Mouse (Mus musculus) myocyte (in vitro differentiated cells): ENCODE results near the gene Hist2h2bb. TPM values are rescaled to one million over a fixed set of nuclear protein-coding genes. Genes with fewer than 3 reads are reported as not detected.

Experiments
- H3K27me3 ChIP-seq: one replicate; pipeline ENCODE4 v1.6.1; 2011; ENCODE audit not compliant: control insufficient read depth, insufficient read depth, insufficient read length
- H3K36me3 ChIP-seq: one replicate; pipeline ENCODE4 v1.6.1; 2011; ENCODE audit not compliant: control insufficient read depth, insufficient read depth
- H3K4me2 ChIP-seq: one replicate; pipeline ENCODE4 v1.6.1; 2011; ENCODE audit warnings: low read depth, control low read depth
- H3K4me3 ChIP-seq: one replicate; pipeline ENCODE4 v1.5.1; 2011; ENCODE audit warnings: mild to moderate bottlenecking, control low read depth, moderate library complexity
- H3K79me2 ChIP-seq: one replicate; pipeline ENCODE4 v1.6.1; 2011; ENCODE audit not compliant: control insufficient read depth, insufficient read depth
- H3ac ChIP-seq: one replicate; pipeline ENCODE4 v1.6.1; 2011; ENCODE audit not compliant: control insufficient read depth, insufficient read length
- CEBPB ChIP-seq: IDR thresholded peaks from 2 replicates; pipeline ENCODE4 v1.6.1; 2011; ENCODE audit warnings: mild to moderate bottlenecking, moderate library complexity; ENCODE audit not compliant: poor library complexity, insufficient read depth, severe bottlenecking
- E2F4 ChIP-seq: IDR thresholded peaks from one replicate; pipeline ENCODE4 v1.6.1; 2011; ENCODE audit warnings: mild to moderate bottlenecking, control low read depth, moderate library complexity; ENCODE audit not compliant: insufficient read depth
- MAX ChIP-seq: IDR thresholded peaks from one replicate; pipeline ENCODE4 v1.6.1; 2011; ENCODE audit warnings: low read depth, mild to moderate bottlenecking, control low read depth
- MYOD1 ChIP-seq, 3 experiments: IDR thresholded peaks; one replicate each; pipeline ENCODE4 v1.6.1; 2011; ENCODE audit warnings: control low read depth in 2 of 3, low read depth in 2 of 3, mild to moderate bottlenecking in 2 of 3, moderate library complexity in 1 of 3; ENCODE audit not compliant: insufficient read length in 2 of 3, control insufficient read depth in 1 of 3
- MYOG ChIP-seq, 3 experiments: IDR thresholded peaks; one replicate each; pipeline ENCODE4 v1.6.1; 2011; ENCODE audit warnings: control low read depth in 2 of 3, low read depth in 2 of 3, mild to moderate bottlenecking in 2 of 3; ENCODE audit not compliant: insufficient read length in 2 of 3, control insufficient read depth in 1 of 3, insufficient read depth in 1 of 3
- POLR2A ChIP-seq: IDR thresholded peaks from one replicate; pipeline ENCODE4 v1.6.1; 2011; ENCODE audit warnings: low read depth, mild to moderate bottlenecking, control low read depth, moderate library complexity; ENCODE audit not compliant: insufficient read length
- POLR2AphosphoS2 ChIP-seq: IDR thresholded peaks from one replicate; pipeline ENCODE4 v1.6.1; 2011; ENCODE audit warnings: low read depth, control low read depth; ENCODE audit not compliant: insufficient read length
- REST ChIP-seq: IDR thresholded peaks from one replicate; pipeline ENCODE4 v1.6.1; 2011; ENCODE audit warnings: mild to moderate bottlenecking, control low read depth, moderate library complexity; ENCODE audit not compliant: insufficient read depth, insufficient read length
- SRF ChIP-seq: IDR thresholded peaks from one replicate; pipeline ENCODE4 v1.6.1; 2011; ENCODE audit warnings: low read depth; ENCODE audit not compliant: control insufficient read depth, insufficient read length
- TCF12 ChIP-seq: IDR thresholded peaks from one replicate; pipeline ENCODE4 v1.6.1; 2011; ENCODE audit warnings: mild to moderate bottlenecking, control low read depth; ENCODE audit not compliant: poor library complexity, insufficient read depth, severe bottlenecking
- TCF3 ChIP-seq: IDR thresholded peaks from one replicate; pipeline ENCODE4 v1.6.1; 2011; ENCODE audit warnings: low read depth, control low read depth; ENCODE audit not compliant: insufficient read length
- USF1 ChIP-seq: IDR thresholded peaks from one replicate; pipeline ENCODE4 v1.6.1; 2011; ENCODE audit warnings: low read depth, mild to moderate bottlenecking, control low read depth, moderate library complexity
- polyA plus RNA-seq: library from polyadenylated mRNA; unstranded; fragments of >200 nt; fragmentation: generic; extraction: Trizol; gene quantifications from one replicate; pipeline ENCODE4 v1.2.1, GENCODE M21; 2012; ENCODE audit warnings: missing spikeins

Hist2h2bb gene
- polyA plus RNA-seq, 1 experiment, result 3.7 TPM

DNA sequence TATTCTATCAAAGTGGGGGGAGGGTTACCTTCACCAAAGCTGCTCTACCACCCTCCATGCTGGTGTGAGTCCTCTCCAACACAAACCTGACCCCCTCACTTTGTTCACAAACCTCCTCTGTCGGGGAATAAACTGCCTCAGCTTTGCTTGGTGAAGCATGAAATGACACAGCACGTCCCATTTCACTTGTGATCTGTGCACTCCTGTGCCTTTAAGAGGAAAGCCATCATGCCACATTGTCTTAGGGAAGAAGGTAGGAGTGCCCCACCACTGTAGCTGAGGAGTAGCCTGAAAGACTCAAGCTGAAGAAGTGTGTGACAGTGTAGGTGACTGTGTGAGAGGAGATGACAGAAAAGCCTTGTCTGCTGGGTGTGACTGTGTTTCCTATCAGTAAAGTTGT lies 44.1 kb upstream of the Hist2h2bb start:
- Histone ChIP-seq H3K36me3 (no peaks in the 10 kb centered on the region), H3K27me3 (no peaks in the 10 kb centered on the region), H3K4me3 (no peak overlapping the region), H3K79me2 (no peaks in the 10 kb centered on the region), H3ac (no peak overlapping the region), H3K4me2 (no peak overlapping the region)
- TF ChIP-seq SRF (no peak), POLR2AphosphoS2 (no peak), POLR2A (no peak), TCF3 (no peak), E2F4 (no peak), USF1 (no peak), CEBPB (no peak), MAX (no peak), MYOG (IDR thresholded peaks at IDR 0.05; ENCODE audit: control insufficient read depth in 1 of 3, insufficient read depth in 1 of 3, insufficient read length in 2 of 3, low read depth in 2 of 3) (no peak), TCF12 (no peak), MYOD1 (IDR thresholded peaks at IDR 0.05; ENCODE audit: control insufficient read depth in 1 of 3, insufficient read length in 2 of 3, low read depth in 2 of 3) (no peak), REST (no peak)

- H3K79me2 ChIP-seq, result no peaks in the 10 kb centered on the region
- H3K4me3 ChIP-seq, result no peak overlapping the region
- H3K4me2 ChIP-seq, result peak overlapping the region; percentile 58
- no peaks in the 10 kb centered on the region for H3K27me3 ChIP-seq
- no peak for TF ChIP-seq SRF
- TF ChIP-seq MAX, result no peak
- TF ChIP-seq TCF3, result no peak
- TF ChIP-seq MYOG (IDR thresholded peaks at IDR 0.05; ENCODE audit: control insufficient read depth in 1 of 3, insufficient read depth in 1 of 3, insufficient read length in 2 of 3, low read depth in 2 of 3), result no peak
- peak; percentile 44 for TF ChIP-seq POLR2A
- no peak for TF ChIP-seq MYOD1 (IDR thresholded peaks at IDR 0.05; ENCODE audit: control insufficient read depth in 1 of 3, insufficient read length in 2 of 3, low read depth in 2 of 3)
- no peak for TF ChIP-seq E2F4
- TF ChIP-seq TCF12, result no peak
- no peak for TF ChIP-seq POLR2AphosphoS2
- no peak for TF ChIP-seq CEBPB
- TF ChIP-seq REST, result no peak
- TF ChIP-seq USF1, result peak; percentile 99
- H3ac ChIP-seq, result no peak overlapping the region
- no peaks in the 10 kb centered on the region for H3K36me3 ChIP-seq
Measured at GRCm38 (mm10) chr3:96226695-96227648, 42.6 kb upstream of the Hist2h2bb start.

DNA sequence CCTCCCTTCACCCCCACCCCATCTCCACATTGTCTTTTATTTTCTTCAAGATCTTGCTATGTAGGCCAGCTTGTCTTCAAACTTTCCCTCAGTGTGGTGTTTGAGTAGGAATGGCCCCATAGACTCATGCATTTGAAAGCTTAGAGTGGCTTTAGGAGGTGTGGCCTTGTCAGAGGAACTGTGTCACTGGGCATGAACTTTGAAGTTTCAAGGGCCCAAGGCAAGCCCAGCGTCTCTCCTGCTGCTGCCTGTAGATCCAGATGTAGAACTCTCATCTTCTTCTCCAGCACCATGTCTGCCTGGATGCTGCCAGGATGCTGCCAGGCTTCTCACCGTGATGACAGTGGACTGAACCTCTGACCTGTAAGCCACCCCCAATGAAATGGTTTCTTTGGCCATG lies 40.7 kb upstream of the Hist2h2bb start:
- no peaks in the 10 kb centered on the region for H3K27me3 ChIP-seq
- no peak overlapping the region for H3ac ChIP-seq
- no peaks in the 10 kb centered on the region for H3K79me2 ChIP-seq
- H3K36me3 ChIP-seq, result no peaks in the 10 kb centered on the region
- no peak overlapping the region for H3K4me2 ChIP-seq
- TF ChIP-seq TCF12 (no peak), CEBPB (no peak), USF1 (no peak), POLR2AphosphoS2 (no peak), TCF3 (no peak), SRF (no peak), REST (no peak), POLR2A (no peak), E2F4 (no peak)
- no peak overlapping the region for H3K4me3 ChIP-seq

DNA sequence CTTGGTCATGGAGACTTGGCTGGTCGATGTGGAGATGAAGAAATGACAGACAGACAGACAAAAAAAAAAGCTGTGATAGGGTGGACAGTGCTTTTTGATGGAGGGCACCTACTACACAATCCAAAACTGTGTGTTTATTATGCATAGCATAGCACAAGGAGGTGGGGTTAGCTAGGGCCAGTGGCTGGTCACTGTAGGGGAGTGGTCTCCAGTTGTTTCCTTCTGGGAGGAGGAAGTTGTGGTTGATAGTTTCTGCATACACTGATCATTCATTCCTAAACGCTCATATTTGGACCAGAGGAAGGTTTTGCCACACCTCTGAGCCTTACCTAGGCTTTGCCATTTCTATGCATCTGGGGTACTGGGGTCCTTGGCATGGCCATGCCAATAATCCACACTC lies 39.1 kb upstream of the Hist2h2bb start:
- Histone ChIP-seq H3K4me2 (no peak overlapping the region), H3K79me2 (no peaks in the 10 kb centered on the region), H3ac (no peak overlapping the region), H3K36me3 (no peaks in the 10 kb centered on the region), H3K4me3 (no peak overlapping the region), H3K27me3 (no peaks in the 10 kb centered on the region)
- TF ChIP-seq SRF (no peak), POLR2A (no peak), POLR2AphosphoS2 (no peak), CEBPB (no peak), MAX (no peak)

DNA sequence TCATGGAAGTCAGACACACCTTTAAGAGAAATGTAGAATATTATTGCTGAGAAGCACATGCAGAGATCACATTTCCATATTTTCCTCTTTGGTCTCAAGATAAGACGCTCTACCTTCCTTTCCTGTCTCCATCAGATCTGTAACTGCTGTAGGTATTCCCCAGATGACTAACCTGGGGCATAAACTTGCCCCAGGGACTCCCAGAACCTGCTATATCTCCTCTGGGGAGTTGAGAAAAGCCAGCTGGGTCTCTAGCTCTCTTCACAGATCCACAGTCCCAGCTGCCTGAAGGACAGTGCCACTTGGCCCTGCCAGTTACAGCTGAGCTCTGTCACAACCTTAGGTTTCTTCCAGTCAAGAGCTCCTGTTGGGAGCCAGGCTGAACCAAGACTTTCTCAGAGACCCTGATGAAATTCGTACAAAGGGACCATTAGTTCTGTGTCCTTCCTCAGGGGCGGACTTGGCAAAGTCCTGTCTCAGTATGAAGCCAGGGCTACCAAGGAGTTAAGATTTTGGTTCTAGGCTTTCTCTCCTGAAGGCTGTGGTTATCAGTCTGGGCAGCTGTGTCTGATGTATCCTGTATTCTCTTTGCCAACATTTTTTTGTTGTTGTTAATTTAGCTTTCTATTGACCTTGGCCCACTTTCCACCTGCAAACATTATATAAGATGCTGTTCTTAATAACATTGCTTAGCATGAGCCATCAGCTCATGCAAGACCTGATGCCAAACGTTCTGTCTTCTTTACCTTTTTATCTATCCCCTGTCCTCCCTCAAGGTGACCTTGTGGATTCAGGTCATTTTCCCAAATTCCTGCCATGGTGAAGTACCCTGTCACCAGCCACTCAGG lies 38.4 kb upstream of the Hist2h2bb start:
- no peak overlapping the region for H3K4me3 ChIP-seq
- H3K36me3 ChIP-seq, result no peaks in the 10 kb centered on the region
- H3K4me2 ChIP-seq, result no peak overlapping the region
- no peak overlapping the region for H3ac ChIP-seq
- no peaks in the 10 kb centered on the region for H3K79me2 ChIP-seq
- TF ChIP-seq SRF, result no peak
- no peak for TF ChIP-seq POLR2A
- peak in 1 of 3 experiments; percentile 36 for TF ChIP-seq MYOG (IDR thresholded peaks at IDR 0.05; ENCODE audit: control insufficient read depth in 1 of 3, insufficient read depth in 1 of 3, insufficient read length in 2 of 3, low read depth in 2 of 3)
- no peak for TF ChIP-seq TCF3
- TF ChIP-seq MYOD1 (IDR thresholded peaks at IDR 0.05; ENCODE audit: control insufficient read depth in 1 of 3, insufficient read length in 2 of 3, low read depth in 2 of 3), result peak; percentile 66 to 73 (median 72)
- TF ChIP-seq CEBPB, result no peak
- TF ChIP-seq USF1, result no peak
- no peaks in the 10 kb centered on the region for H3K27me3 ChIP-seq
